Mouse (Mus musculus) midbrain, postnatal 0 days (tissue): ENCODE results near the gene Polr2j. TPM values are rescaled to one million over a fixed set of nuclear protein-coding genes. Genes with fewer than 3 reads are reported as not detected.

Experiments used
- ATAC-seq: fragments of 200-750 bp; cut with Nextera tagmentation; 2 replicates; pipeline ENCODE4 v1.8.0; 2017; ENCODE audit warnings: moderate number of reproducible peaks, mild to moderate bottlenecking, moderate TSS enrichment, moderate library complexity; ENCODE audit not compliant: low FRiP score
- DNase-seq: peaks from one replicate; pipeline ENCODE4 v3.0.0-alpha.2; 2015; ENCODE audit warnings: low spot score
- H3K27ac ChIP-seq: fragments of 300-500 bp; sonication (generic); 2 replicates; pipeline ENCODE4 v1.5.1; 2014; ENCODE audit warnings: low read depth, mild to moderate bottlenecking, low read length, mixed read lengths
- H3K27me3 ChIP-seq: fragments of 300-500 bp; sonication (generic); 2 replicates; pipeline ENCODE4 v1.6.1; 2014; ENCODE audit warnings: low read length, control low read depth, mixed read lengths; ENCODE audit not compliant: insufficient read depth
- H3K36me3 ChIP-seq: fragments of 300-500 bp; sonication (generic); 2 replicates; pipeline ENCODE4 v1.6.1; 2014; ENCODE audit warnings: low read length, control low read depth, mixed read lengths; ENCODE audit not compliant: insufficient read depth
- H3K4me1 ChIP-seq: fragments of 300-500 bp; sonication (generic); 2 replicates; pipeline ENCODE4 v1.6.1; 2014; ENCODE audit warnings: mild to moderate bottlenecking, control low read depth, antibody characterized with exemption, low read length, mixed read lengths; ENCODE audit not compliant: insufficient read depth
- H3K4me2 ChIP-seq: fragments of 300-500 bp; sonication (generic); 2 replicates; pipeline ENCODE4 v1.6.1; 2014; ENCODE audit warnings: low read depth, mild to moderate bottlenecking, low read length, mixed read lengths; ENCODE audit not compliant: poor library complexity, severe bottlenecking
- H3K4me3 ChIP-seq: fragments of 300-500 bp; sonication (generic); 2 replicates; pipeline ENCODE4 v1.5.1; 2014; ENCODE audit warnings: low read depth, mild to moderate bottlenecking, low read length, moderate library complexity
- H3K9ac ChIP-seq: fragments of 300-500 bp; sonication (generic); replicated peaks from 2 replicates; pipeline ENCODE4 v1.6.1; 2014; ENCODE audit warnings: mild to moderate bottlenecking, low read length, moderate library complexity, mixed read lengths; ENCODE audit not compliant: poor library complexity, severe bottlenecking
- H3K9me3 ChIP-seq: fragments of 300-500 bp; sonication (generic); 2 replicates; pipeline ENCODE4 v1.6.1; 2016; ENCODE audit warnings: low read length, control low read depth
- CTCF ChIP-seq: IDR thresholded peaks from 2 replicates; pipeline ENCODE4 v1.5.1; 2016; ENCODE audit warnings: antibody characterized with exemption, mild to moderate bottlenecking
- WGBS: fragments of 180-500 bp; shearing (Covaris S2); extraction: QIAGEN DNeasy Blood & Tissue Kit; methylation state at CpG from one replicate; pipeline ENCODE4 v1.1.7; 2014; 5-methylcytosine and 5-hydroxymethylcytosine counted together
- polyA plus RNA-seq: library from polyadenylated mRNA; unstranded; fragments of >200 nt; fragmentation: Nextera tagmentation; extraction: Ambion mirVana; gene quantifications from 2 replicates; pipeline ENCODE4 v1.2.1, GENCODE M21; 2015
- total RNA-seq: library from RNA; depleted of rRNA; stranded (reverse); fragments of >200 nt; gene quantifications from 2 replicates; pipeline ENCODE4 v1.2.3, GENCODE M21; 2014

Gene Polr2j
- total and polyA plus RNA-seq, 2 experiments from 2014 or later = 142 to 237 TPM

- Histone ChIP-seq H3K9me3 (no peaks in the 10 kb centered on the region), H3K27ac (peak overlapping the region; percentile 65), H3K4me2 (peak overlapping the region; percentile 76), H3K27me3 (no peaks in the 10 kb centered on the region), H3K4me3 (peak overlapping the region; percentile 65), H3K4me1 (peaks cover 7% of the 10 kb centered on the region; the same call in 1 of the 2 replicates), H3K9ac (peak overlapping the region; percentile 69), H3K36me3 (no peaks in the 10 kb centered on the region)
- peak; percentile 47 for ATAC-seq
- peak; percentile 71 for DNase-seq
- no peak for TF ChIP-seq CTCF
- 5% methylated on average over 20 of the region's 21 CpGs for WGBS
Measured at GRCm38 (mm10) chr5:136084891-136085651, 31.4 kb upstream of the Polr2j start.

GRCm38 (mm10) chr5:136086290-136086689 lies 30.1 kb upstream of the Polr2j start:
- no peak overlapping the region for H3K27ac ChIP-seq
- TF ChIP-seq CTCF = no peak
- no peaks in the 10 kb centered on the region for H3K27me3 ChIP-seq
- ATAC-seq (no peak), DNase-seq (no peak)
- no peak overlapping the region for H3K4me3 ChIP-seq
- WGBS = 97% methylated on average over 8 of the region's 8 CpGs
- H3K9ac ChIP-seq = no peak overlapping the region
- no peaks in the 10 kb centered on the region for H3K9me3 ChIP-seq
- peaks cover 6% of the 10 kb centered on the region for H3K36me3 ChIP-seq
- peak overlapping the region; percentile 5; the same call in 1 of the 2 replicates for H3K4me2 ChIP-seq
- peaks cover 7% of the 10 kb centered on the region; the same call in 1 of the 2 replicates for H3K4me1 ChIP-seq

GRCm38 (mm10) chr5:136088821-136089575 lies 27.4 kb upstream of the Polr2j start:
- WGBS = 22% methylated on average over 14 of the region's 14 CpGs
- peak; percentile 11 for DNase-seq
- Histone ChIP-seq H3K27me3 (no peaks in the 10 kb centered on the region), H3K9ac (no peak overlapping the region), H3K4me1 (peaks cover 7% of the 10 kb centered on the region; the same call in 1 of the 2 replicates), H3K4me2 (no peak overlapping the region), H3K4me3 (no peak overlapping the region), H3K27ac (no peak overlapping the region), H3K36me3 (peaks cover 12% of the 10 kb centered on the region), H3K9me3 (no peaks in the 10 kb centered on the region)
- TF ChIP-seq CTCF = peak; percentile 59
- no peak for ATAC-seq

DNA sequence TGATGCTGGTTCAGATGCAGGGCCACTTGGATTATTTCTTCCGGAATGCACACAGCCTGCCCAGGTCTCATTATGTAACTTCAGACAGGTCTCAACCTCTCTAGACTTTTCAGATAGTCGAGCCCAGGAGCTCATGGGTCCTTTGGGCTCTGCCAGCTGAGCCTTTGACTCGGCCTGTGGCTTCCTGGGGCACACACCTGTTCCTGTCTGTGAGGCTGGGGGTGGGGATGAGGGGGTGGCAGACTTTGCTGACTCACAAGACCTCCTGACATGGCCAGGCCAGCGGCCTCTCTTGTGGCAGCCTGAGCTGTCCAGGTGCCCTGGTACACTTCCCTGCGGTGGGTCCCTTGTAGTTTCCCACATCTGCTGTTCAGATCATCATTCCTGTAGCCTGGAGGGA lies 24.5 kb upstream of the Polr2j start:
- ATAC-seq = no peak
- 63% methylated on average over 5 of the region's 5 CpGs for WGBS
- no peaks in the 10 kb centered on the region for H3K27me3 ChIP-seq

DNA sequence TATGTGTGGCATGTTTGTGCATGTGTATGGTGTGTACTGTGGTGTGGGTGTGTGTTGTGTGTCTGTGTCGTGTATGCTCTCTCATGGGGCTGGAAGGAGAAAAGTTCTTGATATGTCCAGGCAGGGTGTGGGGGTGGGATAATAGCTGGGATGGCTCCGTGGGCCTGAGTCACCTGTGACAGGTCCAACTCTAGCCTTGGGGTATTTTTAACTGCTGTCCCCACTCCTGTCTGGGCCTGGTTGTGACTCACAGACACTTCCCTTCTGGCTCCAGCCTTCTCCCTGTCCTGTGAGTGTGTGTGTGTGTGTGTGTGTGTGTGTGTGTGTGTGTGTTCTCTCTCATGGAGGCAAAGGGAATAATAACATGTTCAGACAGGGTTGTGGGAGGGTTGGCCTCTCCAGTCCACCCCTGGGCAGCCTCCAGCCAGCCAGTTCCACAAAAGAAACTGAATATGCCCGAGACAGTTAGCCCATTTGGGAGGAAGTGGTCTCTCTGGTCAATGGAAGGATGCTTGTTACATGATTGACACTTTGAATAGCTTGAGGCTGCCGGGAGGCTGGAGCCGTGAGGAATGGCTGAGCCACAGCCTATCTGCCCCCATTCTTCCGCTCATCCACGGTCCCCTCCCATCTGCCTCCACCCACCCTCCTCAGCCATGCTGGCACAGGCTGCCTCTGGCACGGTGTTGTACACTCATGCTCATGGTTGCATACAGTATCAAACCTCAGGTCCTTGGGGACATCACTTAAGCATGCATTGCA lies 22.0 kb upstream of the Polr2j start:
- Histone ChIP-seq H3K4me1 (no peaks in the 10 kb centered on the region), H3K36me3 (peaks cover 15% of the 10 kb centered on the region), H3K27ac (no peak overlapping the region), H3K27me3 (no peaks in the 10 kb centered on the region), H3K4me2 (no peak overlapping the region), H3K4me3 (no peak overlapping the region), H3K9ac (no peak overlapping the region), H3K9me3 (no peaks in the 10 kb centered on the region)
- TF ChIP-seq CTCF = no peak
- WGBS = 43% methylated on average over 8 of the region's 8 CpGs
- DNase-seq (peak; percentile 0), ATAC-seq (no peak)

More for the DNA sequence above, 24.5 kb upstream of the Polr2j start:
- peaks cover 12% of the 10 kb centered on the region for H3K36me3 ChIP-seq
- H3K4me1 ChIP-seq = no peaks in the 10 kb centered on the region
- H3K27ac ChIP-seq = no peak overlapping the region
- no peak overlapping the region for H3K4me2 ChIP-seq
- H3K4me3 ChIP-seq = no peak overlapping the region
- no peak for DNase-seq
- no peaks in the 10 kb centered on the region for H3K9me3 ChIP-seq
- H3K9ac ChIP-seq = no peak overlapping the region
- no peak for TF ChIP-seq CTCF
